Mouse (Mus musculus) hindbrain, embryonic 16.5 days (tissue): ENCODE measurements at regions not wholly inside any gene's neighbourhood (a gene's known extent, or its start where the extent isn't known, plus 50 kb on each side); places are given as distances from the start of the nearest gene placed in this dataset.

Experiments used
- ATAC-seq: fragments of 200-750 bp; cut with Nextera tagmentation; 2 replicates; pipeline ENCODE4 v1.8.0; 2017; ENCODE audit warnings: moderate TSS enrichment, moderate library complexity
- H3K27ac ChIP-seq: fragments of 300-500 bp; sonication (generic); 2 replicates; pipeline ENCODE4 v1.5.1; 2014; ENCODE audit warnings: low read depth, mild to moderate bottlenecking, control low read depth, low read length, moderate library complexity
- H3K27me3 ChIP-seq: fragments of 300-500 bp; sonication (generic); replicated peaks from 2 replicates; pipeline ENCODE4 v1.6.1; 2014; ENCODE audit warnings: low read length; ENCODE audit not compliant: control insufficient read depth, insufficient read depth
- H3K36me3 ChIP-seq: fragments of 300-500 bp; sonication (generic); 2 replicates; pipeline ENCODE4 v1.6.1; 2014; ENCODE audit warnings: mild to moderate bottlenecking, low read length, moderate library complexity, mixed read lengths; ENCODE audit not compliant: control insufficient read depth, insufficient read depth
- H3K4me1 ChIP-seq: fragments of 300-500 bp; sonication (generic); 2 replicates; pipeline ENCODE4 v1.6.1; 2014; ENCODE audit warnings: low read depth, low read length; ENCODE audit not compliant: control insufficient read depth, insufficient read depth
- H3K4me2 ChIP-seq: fragments of 300-500 bp; sonication (generic); 2 replicates; pipeline ENCODE4 v1.6.1; 2014; ENCODE audit warnings: mild to moderate bottlenecking, low read length, control low read depth, moderate library complexity
- H3K4me3 ChIP-seq: fragments of 300-500 bp; sonication (generic); 2 replicates; pipeline ENCODE4 v1.5.1; 2014; ENCODE audit warnings: mild to moderate bottlenecking, low read length, control low read depth, moderate library complexity
- H3K9ac ChIP-seq: fragments of 300-500 bp; sonication (generic); 2 replicates; pipeline ENCODE4 v1.6.1; 2014; ENCODE audit warnings: low read depth, mild to moderate bottlenecking, control low read depth, low read length, moderate library complexity
- H3K9me3 ChIP-seq: fragments of 300-500 bp; sonication (generic); 2 replicates; pipeline ENCODE4 v1.6.1; 2014; ENCODE audit warnings: mild to moderate bottlenecking, low read length, moderate library complexity; ENCODE audit not compliant: control insufficient read depth
- WGBS: fragments of 180-500 bp; shearing (Covaris S2); extraction: QIAGEN DNeasy Blood & Tissue Kit; methylation state at CpG from one replicate; pipeline ENCODE4 v1.1.7; 2014; 5-methylcytosine and 5-hydroxymethylcytosine counted together

- no peaks in the 10 kb centered on the region for H3K36me3 ChIP-seq
- H3K9ac ChIP-seq: no peak overlapping the region
- no peak overlapping the region for H3K4me2 ChIP-seq
- ATAC-seq: no peak
- peaks cover 5% of the 10 kb centered on the region for H3K4me1 ChIP-seq
- no peaks in the 10 kb centered on the region for H3K27me3 ChIP-seq
- no peak overlapping the region for H3K4me3 ChIP-seq
- H3K27ac ChIP-seq: no peak overlapping the region
- no peaks in the 10 kb centered on the region for H3K9me3 ChIP-seq
- WGBS: 77% methylated on average over 2 of the region's 2 CpGs
These were observed 535.6 kb upstream of the Lrrc6 start for GRCm38 (mm10) chr15:67036341-67036740.

GRCm38 (mm10) chr15:67033936-67034335, 533.2 kb upstream of the Lrrc6 start:
- WGBS: 74% methylated on average over 2 of the region's 2 CpGs
- ATAC-seq: no peak
- no peak overlapping the region for H3K27ac ChIP-seq

GRCm38 (mm10) chr15:67031866-67032526, 531.3 kb upstream of the Lrrc6 start:
- no peaks in the 10 kb centered on the region for H3K27me3 ChIP-seq

More at GRCm38 (mm10) chr15:67033936-67034335, 533.2 kb upstream of the Lrrc6 start:
- Histone ChIP-seq H3K4me2 (no peak overlapping the region), H3K36me3 (no peaks in the 10 kb centered on the region), H3K9me3 (no peaks in the 10 kb centered on the region), H3K27me3 (no peaks in the 10 kb centered on the region), H3K9ac (no peak overlapping the region), H3K4me1 (no peaks in the 10 kb centered on the region), H3K4me3 (no peak overlapping the region)

GRCm38 (mm10) chr15:67030975-67031374, 530.3 kb upstream of the Lrrc6 start:
- Histone ChIP-seq H3K27ac (no peak overlapping the region), H3K9ac (no peak overlapping the region), H3K4me2 (no peak overlapping the region), H3K27me3 (no peaks in the 10 kb centered on the region), H3K36me3 (no peaks in the 10 kb centered on the region), H3K4me3 (no peak overlapping the region), H3K4me1 (no peaks in the 10 kb centered on the region), H3K9me3 (no peaks in the 10 kb centered on the region)
- 100% methylated on average over 1 of the region's 1 CpGs for WGBS
- ATAC-seq: no peak

More at GRCm38 (mm10) chr15:67031866-67032526, 531.3 kb upstream of the Lrrc6 start:
- no peaks in the 10 kb centered on the region for H3K36me3 ChIP-seq
- H3K4me3 ChIP-seq: no peak overlapping the region
- ATAC-seq: no peak
- H3K4me1 ChIP-seq: no peaks in the 10 kb centered on the region
- H3K9ac ChIP-seq: no peak overlapping the region
- H3K9me3 ChIP-seq: no peaks in the 10 kb centered on the region
- WGBS: 88% methylated on average over 11 of the region's 11 CpGs
- H3K4me2 ChIP-seq: no peak overlapping the region
- no peak overlapping the region for H3K27ac ChIP-seq

GRCm38 (mm10) chr15:67028161-67028560, 527.5 kb upstream of the Lrrc6 start:
- peak; percentile 45; the same call in 1 of the 2 replicates for ATAC-seq
- no peaks in the 10 kb centered on the region for H3K4me1 ChIP-seq
- no peaks in the 10 kb centered on the region for H3K27me3 ChIP-seq
- H3K9ac ChIP-seq: no peak overlapping the region
- no peak overlapping the region for H3K4me2 ChIP-seq
- H3K36me3 ChIP-seq: no peaks in the 10 kb centered on the region
- H3K9me3 ChIP-seq: no peaks in the 10 kb centered on the region
- WGBS: 67% methylated on average over 1 of the region's 1 CpGs
- H3K4me3 ChIP-seq: no peak overlapping the region
- no peak overlapping the region for H3K27ac ChIP-seq

- Histone ChIP-seq H3K4me1 (no peaks in the 10 kb centered on the region), H3K4me2 (no peak overlapping the region), H3K36me3 (no peaks in the 10 kb centered on the region), H3K9ac (no peak overlapping the region), H3K27ac (no peak overlapping the region), H3K9me3 (no peaks in the 10 kb centered on the region; the same call in none of the 2 replicates), H3K4me3 (no peak overlapping the region), H3K27me3 (no peaks in the 10 kb centered on the region)
- no peak for ATAC-seq
- WGBS: 80% methylated on average over 2 of the region's 2 CpGs
These were observed 527.0 kb upstream of the Lrrc6 start for GRCm38 (mm10) chr15:67027751-67028150.

- H3K27me3 ChIP-seq: no peaks in the 10 kb centered on the region
- H3K9ac ChIP-seq: no peak overlapping the region
- H3K27ac ChIP-seq: no peak overlapping the region
- no peaks in the 10 kb centered on the region; the same call in none of the 2 replicates for H3K9me3 ChIP-seq
- no peaks in the 10 kb centered on the region for H3K36me3 ChIP-seq
- H3K4me1 ChIP-seq: no peaks in the 10 kb centered on the region
- H3K4me3 ChIP-seq: no peak overlapping the region
- H3K4me2 ChIP-seq: no peak overlapping the region
- 90% methylated on average over 4 of the region's 4 CpGs for WGBS
- ATAC-seq: no peak
These were observed 525.0 kb upstream of the Lrrc6 start for GRCm38 (mm10) chr15:67025746-67026145.

- no peak overlapping the region for H3K9ac ChIP-seq
- H3K9me3 ChIP-seq: no peaks in the 10 kb centered on the region; the same call in none of the 2 replicates
- 87% methylated on average over 2 of the region's 2 CpGs for WGBS
- no peak overlapping the region for H3K4me3 ChIP-seq
- H3K4me1 ChIP-seq: peaks cover under 1% of the 10 kb centered on the region; the same call in 1 of the 2 replicates
- H3K4me2 ChIP-seq: no peak overlapping the region
- H3K36me3 ChIP-seq: no peaks in the 10 kb centered on the region
- no peak for ATAC-seq
- no peak overlapping the region for H3K27ac ChIP-seq
- H3K27me3 ChIP-seq: no peaks in the 10 kb centered on the region
These were observed 523.7 kb upstream of the Lrrc6 start for GRCm38 (mm10) chr15:67024386-67024785.

- no peak overlapping the region for H3K4me2 ChIP-seq
- H3K9me3 ChIP-seq: no peaks in the 10 kb centered on the region; the same call in none of the 2 replicates
- H3K4me3 ChIP-seq: no peak overlapping the region
- no peak for ATAC-seq
- H3K27ac ChIP-seq: no peak overlapping the region
- H3K36me3 ChIP-seq: no peaks in the 10 kb centered on the region
- no peak overlapping the region for H3K9ac ChIP-seq
- peaks cover 4% of the 10 kb centered on the region for H3K4me1 ChIP-seq
- H3K27me3 ChIP-seq: no peaks in the 10 kb centered on the region
- 86% methylated on average over 1 of the region's 1 CpGs for WGBS
These were observed 522.4 kb upstream of the Lrrc6 start for GRCm38 (mm10) chr15:67023081-67023480.
